Mouse (Mus musculus) layer of hippocampus, adult 8-10 months (tissue): ENCODE results near the gene Mast4. TPM values are rescaled to one million over a fixed set of nuclear protein-coding genes. Genes with fewer than 3 reads are reported as not detected.

Experiments used
- DNase-seq, 2 experiments: peaks; one replicate each; pipeline ENCODE4 v3.0.0; 2022; ENCODE audit warnings: low spot score in 2 of 2
- total RNA-seq, 4 experiments: library from RNA; stranded (reverse); gene quantifications; 2 replicates each; pipeline ENCODE4 v1.2.4; 2022

Mast4 gene
- total RNA-seq, 4 experiments from 2014 or later = 62.8 to 81.8 (median 67.6) TPM

- no peak for DNase-seq
Observed at GRCm38 (mm10) chr13:103127594-103127993, 206.7 kb downstream of the Mast4 start.

GRCm38 (mm10) chr13:103123716-103124115 is 210.6 kb downstream of the Mast4 start:
- DNase-seq = no peak

- DNase-seq = no peak
Observed at GRCm38 (mm10) chr13:103121796-103122792, 212.2 kb downstream of the Mast4 start.

DNA sequence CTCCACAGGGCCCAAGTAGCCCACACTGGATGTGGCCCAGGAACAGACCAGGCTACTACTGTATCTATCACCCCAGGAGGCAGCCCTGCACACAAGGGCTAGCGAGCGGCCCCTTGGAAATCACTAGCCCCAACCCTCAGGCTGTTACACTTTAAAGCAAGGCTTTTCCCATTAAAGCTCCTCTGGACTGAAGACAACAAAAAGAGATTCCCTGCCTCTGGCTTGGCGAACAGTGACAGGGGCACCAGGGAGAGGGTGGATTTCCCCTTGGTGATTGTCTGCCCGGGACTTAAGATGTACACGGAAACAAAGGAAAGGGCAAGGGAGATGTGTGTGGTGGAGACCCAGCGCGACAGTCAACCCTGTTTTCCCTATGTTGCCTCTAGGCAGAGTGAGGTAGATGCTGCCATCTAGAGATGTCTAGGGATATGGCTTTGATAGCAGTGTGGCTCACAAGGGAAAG is 213.6 kb downstream of the Mast4 start:
- DNase-seq = peak in 1 of 2 experiments; percentile 42

DNA sequence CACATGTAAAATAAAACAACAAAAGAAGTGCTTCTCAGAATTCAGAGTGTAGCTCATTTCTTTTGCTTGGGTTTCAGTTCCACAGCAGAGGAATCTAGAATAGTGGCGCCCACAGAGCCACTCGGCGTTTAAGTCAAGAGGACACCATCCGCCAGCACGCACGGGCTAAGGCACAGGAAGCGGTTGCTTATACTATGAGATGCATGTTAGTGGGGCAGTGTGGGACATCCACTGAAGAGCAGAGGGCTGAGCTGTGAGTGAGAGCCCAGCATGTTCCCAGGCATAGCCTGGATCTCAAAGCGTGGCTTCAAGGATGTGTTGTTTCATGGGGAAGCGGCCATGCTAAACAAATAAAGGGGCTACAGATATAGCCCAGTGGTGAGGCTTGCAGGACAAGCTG is 214.6 kb downstream of the Mast4 start:
- no peak for DNase-seq

DNA sequence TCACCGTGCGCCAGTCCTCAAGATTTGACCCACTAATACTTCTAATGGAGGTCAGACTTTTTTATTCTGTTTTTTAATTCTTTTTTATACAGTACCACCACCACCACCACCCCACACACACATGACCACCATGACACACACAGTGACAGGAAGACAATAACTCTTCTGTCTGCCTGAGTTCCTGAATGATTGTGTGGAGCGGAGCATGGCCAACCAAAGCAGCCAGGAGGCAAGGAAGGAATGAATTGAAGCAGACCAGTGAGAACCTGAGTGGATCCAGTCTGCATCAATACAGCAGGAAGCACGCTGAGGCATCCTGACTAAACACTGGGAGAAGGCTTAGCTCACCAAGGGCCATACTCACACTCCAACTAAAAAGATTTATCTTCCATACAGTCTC is 219.2 kb downstream of the Mast4 start:
- DNase-seq = no peak

DNA sequence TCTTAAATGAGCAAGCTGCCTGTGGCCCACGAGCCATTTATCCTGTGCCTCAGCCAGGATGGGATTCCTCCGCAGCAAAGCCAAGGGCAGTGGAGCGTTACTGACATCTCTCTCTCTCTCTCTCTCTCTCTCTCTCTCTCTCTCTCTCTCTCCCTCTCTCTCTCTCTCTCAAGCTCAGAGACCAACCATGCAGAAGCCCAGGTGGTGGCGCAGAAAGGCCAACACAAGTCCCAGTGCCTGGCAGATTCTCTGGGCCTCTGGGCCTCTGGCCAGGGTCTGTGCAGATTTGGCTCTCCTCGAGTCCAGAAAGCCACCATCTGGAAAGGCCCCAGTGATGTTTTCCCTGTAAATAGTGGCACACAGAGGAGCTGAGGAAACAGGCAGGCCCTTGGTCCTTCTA is 220.0 kb downstream of the Mast4 start:
- peak; percentile 61 to 68 for DNase-seq

- DNase-seq = peak; percentile 65 to 76
Observed at GRCm38 (mm10) chr13:103109872-103110271, 224.4 kb downstream of the Mast4 start.

DNA sequence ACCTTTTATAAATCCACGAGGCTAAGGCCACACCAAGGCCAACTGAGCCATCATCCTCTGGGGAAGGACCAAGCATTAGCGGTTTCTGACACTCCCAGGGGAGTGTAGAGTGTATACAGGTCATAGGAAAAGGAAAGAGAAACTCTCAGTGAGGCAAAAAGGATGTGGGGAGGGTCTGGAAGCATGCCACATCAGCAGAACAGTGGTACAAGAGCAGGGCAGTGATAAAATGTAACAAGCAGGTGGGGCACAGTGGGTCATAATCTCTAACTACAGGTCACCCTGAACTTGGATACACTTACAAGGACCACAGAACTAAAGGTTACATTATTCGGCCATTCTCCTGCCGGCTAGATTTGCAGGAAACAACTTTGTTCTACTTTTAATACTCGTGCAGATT is 226.9 kb downstream of the Mast4 start:
- DNase-seq = no peak

- DNase-seq = peak; percentile 55 to 62
Observed at GRCm38 (mm10) chr13:103102598-103102997, 231.7 kb downstream of the Mast4 start.

- DNase-seq = peak; percentile 77 to 79
Observed at GRCm38 (mm10) chr13:103096346-103097150, 237.7 kb downstream of the Mast4 start.

DNA sequence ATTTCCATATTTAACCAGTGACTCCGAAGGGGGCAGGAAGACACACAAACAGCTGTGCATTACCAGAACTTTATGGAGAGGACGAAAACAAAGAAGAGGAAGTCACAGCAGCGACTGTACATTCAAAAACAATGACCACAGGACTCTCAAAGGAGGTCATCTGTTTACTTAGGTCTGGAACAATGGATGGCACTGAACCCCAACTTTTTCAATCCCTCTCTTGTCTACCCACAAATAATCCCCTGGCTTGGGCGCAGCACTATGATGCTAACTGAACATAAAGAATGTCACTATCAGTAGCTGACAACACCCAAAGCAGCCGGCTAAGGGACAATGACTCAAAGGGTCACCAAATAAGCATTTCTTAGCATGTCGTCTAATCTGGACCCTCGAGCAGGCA is 238.8 kb downstream of the Mast4 start:
- DNase-seq = no peak

GRCm38 (mm10) chr13:103094595-103094994 is 239.7 kb downstream of the Mast4 start:
- no peak for DNase-seq

DNA sequence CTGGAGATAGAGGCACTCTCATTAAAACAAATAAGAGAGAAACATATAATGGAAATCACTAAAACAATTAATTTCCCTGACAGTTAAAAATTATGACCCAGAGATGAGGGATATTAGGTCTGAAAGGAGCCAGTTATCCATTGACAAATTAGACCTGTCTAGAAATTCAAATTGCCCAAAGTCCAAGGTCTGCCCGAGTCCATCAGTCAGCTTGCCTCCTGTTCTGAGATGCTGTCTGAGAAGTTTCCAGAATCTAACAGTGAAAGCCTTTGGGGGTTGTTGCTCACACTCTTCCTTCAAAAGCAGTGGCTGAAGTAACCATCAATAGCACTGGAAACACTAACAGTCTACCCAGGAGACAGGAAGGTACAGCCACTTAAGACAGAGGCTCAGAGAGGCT is 240.6 kb downstream of the Mast4 start:
- no peak for DNase-seq

DNA sequence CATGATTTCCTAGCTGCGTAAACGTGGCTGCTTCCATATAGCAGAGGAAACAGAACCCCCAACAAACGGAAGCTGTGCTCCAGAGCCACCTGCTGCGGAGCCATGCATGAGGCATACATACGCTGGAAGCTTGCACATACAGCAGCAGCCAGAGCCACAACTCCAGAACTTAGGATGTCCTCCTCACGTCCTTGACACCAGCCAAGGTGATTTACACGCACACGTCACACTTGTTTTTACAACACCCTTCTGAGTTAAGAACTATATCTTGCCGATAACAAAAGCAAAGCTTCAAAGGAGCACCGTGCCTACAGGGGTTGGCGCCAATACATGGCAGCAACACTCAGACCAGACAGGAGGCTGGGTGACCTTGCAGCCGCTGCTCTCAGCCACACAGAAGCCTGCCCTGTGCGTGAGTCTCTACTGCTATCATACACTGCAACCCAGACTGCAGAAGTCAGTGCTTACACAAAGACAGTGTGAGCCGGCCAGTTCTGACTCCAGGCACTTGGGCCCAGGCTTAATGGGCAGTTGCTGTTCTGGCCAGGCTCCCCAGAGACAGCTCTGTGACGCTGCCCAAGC is 248.7 kb downstream of the Mast4 start:
- DNase-seq = no peak

- no peak for DNase-seq
Observed at GRCm38 (mm10) chr13:103082891-103083290, 251.4 kb downstream of the Mast4 start.

DNA sequence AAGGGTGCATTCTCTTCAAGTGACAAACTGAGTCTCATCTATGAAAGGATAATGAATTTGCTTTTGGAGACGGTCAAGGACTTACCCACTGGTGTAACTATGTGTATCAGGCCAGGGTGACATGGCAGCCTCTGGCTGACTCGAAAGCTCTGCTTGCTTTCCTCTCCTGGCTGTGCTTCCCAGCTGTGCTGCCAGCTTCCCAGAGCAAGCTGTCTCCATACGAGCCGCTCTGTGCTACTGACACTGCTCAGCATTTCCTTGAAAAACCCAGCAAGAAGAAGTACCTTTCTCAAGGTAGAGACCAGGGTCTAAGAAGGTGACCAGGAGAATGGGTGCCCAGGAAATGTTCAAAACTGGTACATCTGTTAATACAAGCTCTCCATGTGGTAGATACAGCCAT is 254.5 kb downstream of the Mast4 start:
- DNase-seq = no peak

DNA sequence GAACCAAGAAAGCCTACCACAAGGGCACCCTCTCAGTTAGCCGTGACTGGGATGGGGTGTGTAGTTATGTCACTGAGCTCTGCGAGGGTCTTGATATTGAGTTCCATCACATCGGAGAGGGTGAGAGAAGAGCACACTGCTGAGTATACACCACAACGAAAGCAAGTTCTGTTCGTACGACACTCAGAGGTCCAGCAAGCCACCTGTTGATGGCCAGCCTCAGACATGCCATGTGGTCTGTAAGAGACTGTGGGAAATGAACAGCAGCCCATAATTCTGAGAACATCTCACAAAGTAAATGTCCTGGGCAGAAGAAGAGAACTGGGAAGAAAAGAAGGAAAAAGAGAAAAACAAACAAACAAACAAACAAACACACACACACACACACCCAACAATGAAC is 255.5 kb downstream of the Mast4 start:
- no peak for DNase-seq

DNA sequence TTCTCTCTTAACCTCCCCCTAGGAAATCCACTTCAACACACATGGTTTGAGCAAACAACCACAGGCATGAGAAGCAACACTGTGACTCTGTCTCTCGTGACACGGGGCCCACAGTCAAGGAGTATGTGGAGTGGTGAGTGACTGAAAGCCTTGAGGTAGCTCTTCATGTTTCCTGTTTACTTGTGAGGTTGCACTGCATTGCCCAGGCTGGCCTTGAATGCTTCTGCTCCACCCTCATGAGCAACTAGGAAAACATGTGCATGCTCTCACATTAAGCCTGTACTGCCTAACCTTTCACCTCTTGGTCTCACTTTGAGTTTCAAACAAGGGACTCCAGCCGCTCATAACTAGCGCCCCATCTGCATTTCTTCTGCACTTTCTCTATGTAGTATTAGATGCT is 260.8 kb downstream of the Mast4 start:
- no peak for DNase-seq

DNA sequence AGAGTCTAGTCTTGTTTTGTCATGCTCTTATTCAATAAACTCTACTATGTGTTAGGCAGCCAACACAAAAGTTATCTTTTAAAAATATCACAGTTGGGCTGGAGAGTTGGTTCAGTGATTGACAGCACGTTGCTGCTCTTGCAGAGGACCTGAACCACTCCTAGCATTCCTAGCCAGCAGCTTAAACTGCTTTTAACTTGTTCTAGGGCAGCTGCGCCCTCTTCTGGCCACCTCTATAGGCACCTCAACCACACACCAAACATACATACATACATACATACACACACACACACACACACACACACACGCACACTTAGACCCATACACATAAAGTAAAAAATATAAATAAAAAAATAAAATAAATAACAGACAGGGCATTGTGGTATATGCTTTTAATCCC is 262.5 kb downstream of the Mast4 start:
- no peak for DNase-seq

DNA sequence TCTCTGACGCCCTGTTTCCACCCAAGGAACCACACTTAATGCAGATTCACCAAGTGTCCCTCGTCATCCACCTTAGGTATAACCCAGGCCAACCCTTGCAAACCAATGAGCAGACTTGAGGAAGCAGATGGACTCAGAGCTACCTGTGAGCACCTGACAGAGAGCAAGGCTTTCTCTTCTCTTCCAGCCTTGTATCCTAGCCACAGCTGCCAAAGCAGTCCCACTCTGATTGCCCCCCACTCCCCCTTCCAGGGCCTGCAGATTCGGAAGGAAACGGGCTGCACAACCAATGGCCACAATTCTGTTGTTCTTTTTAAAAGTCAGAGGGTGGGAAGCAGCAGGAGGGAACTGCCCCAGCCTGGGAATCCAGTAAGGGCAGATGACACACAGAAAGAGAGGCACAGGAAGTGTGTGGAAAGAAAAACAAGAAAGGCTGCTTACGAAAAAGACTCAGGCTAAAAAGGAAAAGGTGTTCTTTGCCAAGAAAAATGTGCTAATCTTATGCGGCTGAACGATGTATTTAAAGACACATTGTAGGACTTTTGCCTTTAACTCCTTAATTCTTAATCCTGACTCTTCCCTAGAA is 266.6 kb downstream of the Mast4 start:
- DNase-seq = no peak
